Mouse (Mus musculus): ENCODE data around the gene N4bp1. TPM values are rescaled to one million over a fixed set of nuclear protein-coding genes. Genes with fewer than 3 reads are reported as not detected.

N4bp1 gene
- polyA plus RNA-seq, 1 experiment = 7.6 TPM

GRCm38 (mm10) chr8:86826538-86826937, 58.5 kb downstream of the N4bp1 start:
- Histone ChIP-seq H3K4me3 (no peak overlapping the region), H3K79me2 (ENCODE audit: control insufficient read depth, insufficient read depth) (no peaks in the 10 kb centered on the region), H3K36me3 (ENCODE audit: control insufficient read depth, insufficient read depth) (no peaks in the 10 kb centered on the region), H3ac (ENCODE audit: control insufficient read depth, insufficient read length) (no peak overlapping the region), H3K27me3 (ENCODE audit: control insufficient read depth, insufficient read depth, insufficient read length) (no peaks in the 10 kb centered on the region), H3K4me2 (ENCODE audit: low read depth) (peak overlapping the region; percentile 16)
- no peak for TF ChIP-seq MYOD1 (IDR thresholded peaks at IDR 0.05; ENCODE audit: control insufficient read depth in 1 of 3, insufficient read length in 2 of 3, low read depth in 2 of 3)
- no peak for TF ChIP-seq MAX (IDR thresholded peaks at IDR 0.05; ENCODE audit: low read depth)
- no peak for TF ChIP-seq TCF3 (IDR thresholded peaks at IDR 0.05; ENCODE audit: insufficient read length, low read depth)
- no peak for TF ChIP-seq USF1 (IDR thresholded peaks at IDR 0.05; ENCODE audit: low read depth)
- no peak for TF ChIP-seq SRF (IDR thresholded peaks at IDR 0.05; ENCODE audit: control insufficient read depth, insufficient read length, low read depth)
- no peak for TF ChIP-seq POLR2AphosphoS2 (IDR thresholded peaks at IDR 0.05; ENCODE audit: insufficient read length, low read depth)
- no peak for TF ChIP-seq E2F4 (IDR thresholded peaks at IDR 0.05; ENCODE audit: insufficient read depth)
- TF ChIP-seq POLR2A (IDR thresholded peaks at IDR 0.05; ENCODE audit: insufficient read length, low read depth) = no peak
- TF ChIP-seq REST (IDR thresholded peaks at IDR 0.05; ENCODE audit: insufficient read depth, insufficient read length) = no peak
- TF ChIP-seq TCF12 (IDR thresholded peaks at IDR 0.05; ENCODE audit: insufficient read depth, poor library complexity, severe bottlenecking) = no peak

GRCm38 (mm10) chr8:86825674-86826448, 59.2 kb downstream of the N4bp1 start:
- Histone ChIP-seq H3K36me3 (ENCODE audit: control insufficient read depth, insufficient read depth) (no peaks in the 10 kb centered on the region), H3K27me3 (ENCODE audit: control insufficient read depth, insufficient read depth, insufficient read length) (no peaks in the 10 kb centered on the region), H3K4me3 (no peak overlapping the region), H3K4me2 (ENCODE audit: low read depth) (peak overlapping the region; percentile 16), H3ac (ENCODE audit: control insufficient read depth, insufficient read length) (no peak overlapping the region), H3K79me2 (ENCODE audit: control insufficient read depth, insufficient read depth) (no peaks in the 10 kb centered on the region)
- 0 out of 2 replicates have a peak, but pooled peaks have one; percentile 7 for TF ChIP-seq CEBPB (IDR thresholded peaks at IDR 0.05; ENCODE audit: insufficient read depth, poor library complexity, severe bottlenecking)
- TF ChIP-seq POLR2AphosphoS2 (IDR thresholded peaks at IDR 0.05; ENCODE audit: insufficient read length, low read depth) = no peak
- peak; percentile 25 for TF ChIP-seq POLR2A (IDR thresholded peaks at IDR 0.05; ENCODE audit: insufficient read length, low read depth)

DNA sequence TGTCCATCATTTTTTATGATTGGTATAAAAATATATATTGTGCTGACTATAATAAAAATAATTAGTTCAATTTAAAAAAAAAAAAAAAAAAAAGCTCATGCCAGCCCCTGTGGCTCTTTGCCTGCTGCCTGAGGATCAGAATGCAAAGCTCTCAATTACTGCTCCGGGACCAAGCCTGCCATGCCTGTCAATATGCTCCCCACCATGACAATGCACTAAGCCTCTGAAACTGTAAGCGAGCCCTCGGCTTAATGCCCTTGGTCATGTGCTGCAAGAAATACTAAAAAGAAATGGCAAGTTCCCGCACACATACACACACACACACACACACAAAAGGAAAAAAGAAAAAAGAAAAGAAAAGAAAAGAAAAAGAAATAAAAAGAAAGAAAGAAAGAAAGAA, 60.3 kb downstream of the N4bp1 start:
- Histone ChIP-seq H3K4me3 (no peak overlapping the region), H3K4me2 (ENCODE audit: low read depth) (no peak overlapping the region), H3K79me2 (ENCODE audit: control insufficient read depth, insufficient read depth) (no peaks in the 10 kb centered on the region), H3K27me3 (ENCODE audit: control insufficient read depth, insufficient read depth, insufficient read length) (no peaks in the 10 kb centered on the region), H3ac (ENCODE audit: control insufficient read depth, insufficient read length) (no peak overlapping the region), H3K36me3 (ENCODE audit: control insufficient read depth, insufficient read depth) (no peaks in the 10 kb centered on the region)
- TF ChIP-seq POLR2AphosphoS2 (IDR thresholded peaks at IDR 0.05; ENCODE audit: insufficient read length, low read depth) (no peak), TCF3 (IDR thresholded peaks at IDR 0.05; ENCODE audit: insufficient read length, low read depth) (no peak), POLR2A (IDR thresholded peaks at IDR 0.05; ENCODE audit: insufficient read length, low read depth) (no peak), MYOG (IDR thresholded peaks at IDR 0.05; ENCODE audit: control insufficient read depth in 1 of 3, insufficient read depth in 1 of 3, insufficient read length in 2 of 3, low read depth in 2 of 3) (no peak), TCF12 (IDR thresholded peaks at IDR 0.05; ENCODE audit: insufficient read depth, poor library complexity, severe bottlenecking) (no peak), SRF (IDR thresholded peaks at IDR 0.05; ENCODE audit: control insufficient read depth, insufficient read length, low read depth) (no peak), CEBPB (IDR thresholded peaks at IDR 0.05; ENCODE audit: insufficient read depth, poor library complexity, severe bottlenecking) (no peak), REST (IDR thresholded peaks at IDR 0.05; ENCODE audit: insufficient read depth, insufficient read length) (no peak), MYOD1 (IDR thresholded peaks at IDR 0.05; ENCODE audit: control insufficient read depth in 1 of 3, insufficient read length in 2 of 3, low read depth in 2 of 3) (no peak), MAX (IDR thresholded peaks at IDR 0.05; ENCODE audit: low read depth) (no peak), E2F4 (IDR thresholded peaks at IDR 0.05; ENCODE audit: insufficient read depth) (no peak)

DNA sequence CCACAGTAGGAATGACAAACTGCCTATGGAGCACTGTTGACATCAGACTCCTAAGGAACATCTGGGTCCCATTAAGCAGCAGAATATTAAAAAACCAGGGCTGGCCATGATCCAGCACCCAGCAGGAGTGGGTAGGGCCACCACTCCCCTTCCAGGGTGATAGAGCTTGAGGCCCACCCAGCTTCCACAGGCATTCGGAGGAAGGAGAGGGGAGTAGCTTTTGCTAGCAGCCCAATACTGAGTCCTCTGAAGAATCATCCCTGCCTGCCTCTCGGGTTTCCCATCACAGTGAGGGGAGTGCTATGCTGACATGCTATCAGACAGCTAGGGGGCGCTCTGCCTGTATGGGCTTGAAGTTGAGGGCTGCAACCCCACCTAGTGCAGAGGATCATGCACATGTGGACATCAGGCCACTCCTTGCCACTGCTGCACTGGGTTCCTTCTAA, 64.3 kb downstream of the N4bp1 start:
- TF ChIP-seq MYOG (IDR thresholded peaks at IDR 0.05; ENCODE audit: control insufficient read depth in 1 of 3, insufficient read depth in 1 of 3, insufficient read length in 2 of 3, low read depth in 2 of 3) = no peak
- TF ChIP-seq MYOD1 (IDR thresholded peaks at IDR 0.05; ENCODE audit: control insufficient read depth in 1 of 3, insufficient read length in 2 of 3, low read depth in 2 of 3) = no peak
- TF ChIP-seq POLR2A (IDR thresholded peaks at IDR 0.05; ENCODE audit: insufficient read length, low read depth) = no peak
- no peak for TF ChIP-seq CEBPB (IDR thresholded peaks at IDR 0.05; ENCODE audit: insufficient read depth, poor library complexity, severe bottlenecking)
- Histone ChIP-seq H3K36me3 (ENCODE audit: control insufficient read depth, insufficient read depth) (no peaks in the 10 kb centered on the region), H3K79me2 (ENCODE audit: control insufficient read depth, insufficient read depth) (no peaks in the 10 kb centered on the region), H3ac (ENCODE audit: control insufficient read depth, insufficient read length) (no peak overlapping the region), H3K27me3 (ENCODE audit: control insufficient read depth, insufficient read depth, insufficient read length) (no peaks in the 10 kb centered on the region), H3K4me2 (ENCODE audit: low read depth) (no peak overlapping the region), H3K4me3 (no peak overlapping the region)

DNA sequence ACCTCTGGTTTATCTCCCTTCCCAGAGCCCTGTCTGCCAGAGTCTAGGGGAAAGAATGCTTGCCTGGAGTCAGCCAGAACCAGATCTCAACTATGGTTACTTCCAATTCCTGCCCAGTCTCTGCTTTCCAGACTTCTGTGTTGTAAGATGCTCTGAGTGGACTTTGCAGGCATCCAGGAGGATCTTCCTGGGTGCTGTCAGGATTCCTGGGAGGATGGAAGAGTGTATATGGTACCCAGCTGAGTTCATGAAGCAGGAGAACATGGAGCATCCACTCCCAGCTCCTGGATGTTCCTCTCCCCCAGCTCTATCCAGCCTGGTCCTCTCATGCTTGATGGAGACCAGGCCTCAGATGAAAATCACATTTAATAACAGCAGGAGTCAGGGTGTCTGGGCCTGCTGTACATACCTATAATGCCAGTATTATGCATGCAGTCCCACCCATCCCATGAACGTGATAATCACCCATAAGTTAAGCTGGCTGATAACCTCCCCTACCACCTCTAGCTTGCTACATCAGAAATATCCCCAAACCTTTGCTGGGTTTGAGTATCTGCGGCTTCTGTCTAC, 64.8 kb downstream of the N4bp1 start:
- TF ChIP-seq TCF3 (IDR thresholded peaks at IDR 0.05; ENCODE audit: insufficient read length, low read depth) = no peak
- no peak for TF ChIP-seq REST (IDR thresholded peaks at IDR 0.05; ENCODE audit: insufficient read depth, insufficient read length)
- no peak for TF ChIP-seq MYOD1 (IDR thresholded peaks at IDR 0.05; ENCODE audit: control insufficient read depth in 1 of 3, insufficient read length in 2 of 3, low read depth in 2 of 3)
- TF ChIP-seq POLR2AphosphoS2 (IDR thresholded peaks at IDR 0.05; ENCODE audit: insufficient read length, low read depth) = no peak
- TF ChIP-seq SRF (IDR thresholded peaks at IDR 0.05; ENCODE audit: control insufficient read depth, insufficient read length, low read depth) = no peak
- Histone ChIP-seq H3K36me3 (ENCODE audit: control insufficient read depth, insufficient read depth) (no peaks in the 10 kb centered on the region), H3K4me3 (no peak overlapping the region), H3ac (ENCODE audit: control insufficient read depth, insufficient read length) (no peak overlapping the region), H3K4me2 (ENCODE audit: low read depth) (no peak overlapping the region), H3K79me2 (ENCODE audit: control insufficient read depth, insufficient read depth) (no peaks in the 10 kb centered on the region), H3K27me3 (ENCODE audit: control insufficient read depth, insufficient read depth, insufficient read length) (no peaks in the 10 kb centered on the region)

Measured in myocyte (in vitro differentiated cells).